Mouse (Mus musculus) heart, embryonic 12.5 days (tissue): ENCODE measurements around the gene Macrod1. TPM values are rescaled to one million over a fixed set of nuclear protein-coding genes. Genes with fewer than 3 reads are reported as not detected.

Source experiments
- ATAC-seq: fragments of 200-750 bp; cut with Nextera tagmentation; 2 replicates; pipeline ENCODE4 v1.8.0; 2017; ENCODE audit warnings: moderate TSS enrichment, moderate library complexity; ENCODE audit not compliant: insufficient number of reproducible peaks, low FRiP score
- H3K27ac ChIP-seq: fragments of 300-500 bp; sonication (generic); 2 replicates; pipeline ENCODE4 v1.5.1; 2016; ENCODE audit warnings: mild to moderate bottlenecking, moderate library complexity; ENCODE audit not compliant: poor library complexity, severe bottlenecking
- H3K27me3 ChIP-seq: fragments of 300-500 bp; sonication (generic); replicated peaks from 2 replicates; pipeline ENCODE4 v1.6.1; 2016; ENCODE audit warnings: mild to moderate bottlenecking, moderate library complexity
- H3K36me3 ChIP-seq: fragments of 300-500 bp; sonication (generic); 2 replicates; pipeline ENCODE4 v1.6.1; 2016; ENCODE audit warnings: mild to moderate bottlenecking, moderate library complexity
- H3K4me1 ChIP-seq: fragments of 300-500 bp; sonication (generic); replicated peaks from 2 replicates; pipeline ENCODE4 v1.6.1; 2016; ENCODE audit warnings: mild to moderate bottlenecking
- H3K4me2 ChIP-seq: fragments of 300-500 bp; sonication (generic); 2 replicates; pipeline ENCODE4 v1.6.1; 2016; ENCODE audit warnings: mild to moderate bottlenecking, moderate library complexity
- H3K4me3 ChIP-seq: fragments of 300-500 bp; sonication (generic); 2 replicates; pipeline ENCODE4 v1.5.1; 2016; ENCODE audit warnings: mild to moderate bottlenecking
- H3K9ac ChIP-seq: fragments of 300-500 bp; sonication (generic); 2 replicates; pipeline ENCODE4 v1.6.1; 2016; ENCODE audit warnings: mild to moderate bottlenecking, moderate library complexity
- H3K9me3 ChIP-seq: fragments of 300-500 bp; sonication (generic); replicated peaks from 2 replicates; pipeline ENCODE4 v1.6.1; 2016; ENCODE audit warnings: mild to moderate bottlenecking, moderate library complexity
- WGBS: fragments of 180-500 bp; shearing (Covaris S2); methylation state at CpG from one replicate; pipeline ENCODE4 v1.1.7; 2016; 5-methylcytosine and 5-hydroxymethylcytosine counted together
- polyA plus RNA-seq: library from polyadenylated mRNA; unstranded; fragments of >200 nt; fragmentation: Nextera tagmentation; extraction: Ambion mirVana; gene quantifications from 2 replicates; pipeline ENCODE4 v1.2.1, GENCODE M21; 2016

The Macrod1 gene
- polyA plus RNA-seq, 1 experiment from 2014 or later = 29.0 TPM

DNA sequence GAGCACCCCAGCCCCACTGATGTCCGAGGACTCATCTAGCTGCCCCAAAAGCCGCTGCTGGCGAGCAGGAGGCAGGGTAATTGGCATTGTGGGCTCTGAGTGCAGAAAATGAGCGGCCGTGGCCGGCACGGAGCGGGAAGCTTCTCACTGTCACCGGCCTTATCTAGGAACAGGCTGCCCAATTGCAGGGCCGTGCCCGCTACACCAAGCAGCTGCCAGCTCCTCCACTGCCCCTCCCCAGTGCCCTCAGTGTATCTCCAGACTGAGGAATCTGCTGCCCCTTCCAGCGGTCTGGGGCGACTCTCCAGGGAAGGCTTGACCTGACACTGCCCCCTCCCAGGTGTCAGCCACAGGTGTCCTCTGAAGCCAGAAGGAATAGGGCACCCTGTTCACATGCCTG, 89.8 kb downstream of the Macrod1 start:
- Histone ChIP-seq H3K4me1 (peaks cover 44% of the 10 kb centered on the region), H3K27ac (no peak overlapping the region), H3K9ac (no peak overlapping the region), H3K36me3 (no peaks in the 10 kb centered on the region), H3K4me3 (no peak overlapping the region), H3K27me3 (peaks cover 69% of the 10 kb centered on the region), H3K4me2 (no peak overlapping the region), H3K9me3 (no peaks in the 10 kb centered on the region)
- no peak for ATAC-seq
- 63% methylated on average over 13 of the region's 13 CpGs for WGBS

DNA sequence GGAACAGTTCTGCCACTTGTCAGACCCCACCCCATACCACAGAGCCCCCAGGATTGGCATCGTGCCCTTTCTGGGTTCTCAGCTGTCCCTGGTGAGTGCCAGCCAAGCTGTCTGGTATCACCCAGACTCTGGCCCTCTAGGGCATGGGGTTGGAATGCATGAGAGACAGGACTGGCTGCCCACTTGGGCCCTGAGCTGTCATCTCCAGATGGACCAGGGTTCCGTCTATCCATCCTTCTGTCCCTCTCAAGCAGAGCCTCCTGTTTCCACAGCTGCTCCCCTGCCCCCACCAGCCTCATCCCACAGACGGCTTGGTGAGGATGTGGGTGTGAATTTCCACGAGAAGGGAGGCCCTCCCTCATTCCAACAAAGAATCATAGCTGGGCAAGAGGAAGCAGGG, 91.5 kb downstream of the Macrod1 start:
- Histone ChIP-seq H3K4me1 (peaks cover 31% of the 10 kb centered on the region), H3K9ac (no peak overlapping the region), H3K36me3 (no peaks in the 10 kb centered on the region), H3K4me3 (no peak overlapping the region), H3K27me3 (peaks cover 74% of the 10 kb centered on the region), H3K27ac (no peak overlapping the region), H3K4me2 (no peak overlapping the region), H3K9me3 (no peaks in the 10 kb centered on the region)
- 46% methylated on average over 4 of the region's 4 CpGs for WGBS
- no peak for ATAC-seq

GRCm38 (mm10) chr19:7148541-7149085, 92.0 kb downstream of the Macrod1 start:
- H3K9ac ChIP-seq = no peak overlapping the region
- no peak for ATAC-seq
- 66% methylated on average over 8 of the region's 8 CpGs for WGBS
- no peaks in the 10 kb centered on the region for H3K36me3 ChIP-seq
- peaks cover 69% of the 10 kb centered on the region for H3K27me3 ChIP-seq
- H3K9me3 ChIP-seq = no peaks in the 10 kb centered on the region
- no peak overlapping the region for H3K4me3 ChIP-seq
- H3K4me1 ChIP-seq = peaks cover 31% of the 10 kb centered on the region
- H3K4me2 ChIP-seq = no peak overlapping the region
- no peak overlapping the region for H3K27ac ChIP-seq

DNA sequence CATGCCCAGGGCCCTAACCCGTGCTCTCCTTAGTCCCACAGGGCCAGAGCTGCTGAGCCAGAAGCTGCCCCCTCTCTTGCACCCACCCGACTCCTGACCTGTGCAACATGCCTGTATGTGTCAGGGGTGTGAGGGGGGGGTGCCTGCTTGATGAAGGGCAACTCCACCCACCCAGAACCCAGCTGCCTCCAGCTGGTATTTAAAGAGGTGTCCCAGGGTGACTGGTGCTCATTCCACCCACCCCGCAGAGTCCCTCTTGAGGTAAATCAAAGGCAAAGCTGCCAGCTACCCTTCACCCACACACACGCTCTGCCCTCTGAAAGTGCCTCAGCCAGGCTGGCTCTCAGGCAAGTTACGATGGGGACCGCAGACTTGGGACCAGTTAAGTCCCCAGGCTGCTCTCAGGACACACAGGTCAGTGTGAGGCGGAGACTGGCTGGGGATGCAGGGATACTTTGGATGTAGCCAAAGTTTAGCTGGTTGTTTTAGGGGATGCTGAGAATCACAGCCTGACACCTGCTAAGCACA, 92.6 kb downstream of the Macrod1 start:
- Histone ChIP-seq H3K9ac (0 out of 2 replicates have a peak overlapping the region, but pooled peaks have one; percentile 12), H3K27ac (no peak overlapping the region), H3K4me3 (no peak overlapping the region), H3K9me3 (no peaks in the 10 kb centered on the region), H3K36me3 (no peaks in the 10 kb centered on the region), H3K27me3 (peaks cover 68% of the 10 kb centered on the region), H3K4me1 (peaks cover 25% of the 10 kb centered on the region), H3K4me2 (no peak overlapping the region)
- WGBS = 71% methylated on average over 7 of the region's 7 CpGs
- ATAC-seq = no peak

- no peaks in the 10 kb centered on the region for H3K9me3 ChIP-seq
- H3K9ac ChIP-seq = peak overlapping the region; percentile 16; the same call in 1 of the 2 replicates
- H3K27ac ChIP-seq = no peak overlapping the region
- peaks cover 47% of the 10 kb centered on the region for H3K27me3 ChIP-seq
- no peak for ATAC-seq
- no peak overlapping the region for H3K4me2 ChIP-seq
- WGBS = 73% methylated on average over 7 of the region's 7 CpGs
- H3K36me3 ChIP-seq = no peaks in the 10 kb centered on the region
- H3K4me1 ChIP-seq = peaks cover 26% of the 10 kb centered on the region
- H3K4me3 ChIP-seq = no peak overlapping the region
Observed at GRCm38 (mm10) chr19:7151300-7151926, 94.8 kb downstream of the Macrod1 start.

GRCm38 (mm10) chr19:7151927-7152653, 95.5 kb downstream of the Macrod1 start:
- H3K9ac ChIP-seq = no peak overlapping the region
- WGBS = 80% methylated on average over 6 of the region's 6 CpGs
- ATAC-seq = no peak
- H3K4me2 ChIP-seq = no peak overlapping the region
- H3K27me3 ChIP-seq = peaks cover 42% of the 10 kb centered on the region
- H3K9me3 ChIP-seq = no peaks in the 10 kb centered on the region
- H3K27ac ChIP-seq = no peak overlapping the region
- no peaks in the 10 kb centered on the region for H3K36me3 ChIP-seq
- no peak overlapping the region for H3K4me3 ChIP-seq
- peaks cover 32% of the 10 kb centered on the region for H3K4me1 ChIP-seq

- Histone ChIP-seq H3K27ac (no peak overlapping the region), H3K36me3 (no peaks in the 10 kb centered on the region), H3K4me2 (no peak overlapping the region), H3K27me3 (peaks cover 43% of the 10 kb centered on the region), H3K4me3 (no peak overlapping the region), H3K9ac (no peak overlapping the region), H3K9me3 (no peaks in the 10 kb centered on the region), H3K4me1 (peaks cover 41% of the 10 kb centered on the region)
- ATAC-seq = no peak
- 35% methylated on average over 7 of the region's 7 CpGs for WGBS
Observed at GRCm38 (mm10) chr19:7153232-7153631, 96.6 kb downstream of the Macrod1 start.

DNA sequence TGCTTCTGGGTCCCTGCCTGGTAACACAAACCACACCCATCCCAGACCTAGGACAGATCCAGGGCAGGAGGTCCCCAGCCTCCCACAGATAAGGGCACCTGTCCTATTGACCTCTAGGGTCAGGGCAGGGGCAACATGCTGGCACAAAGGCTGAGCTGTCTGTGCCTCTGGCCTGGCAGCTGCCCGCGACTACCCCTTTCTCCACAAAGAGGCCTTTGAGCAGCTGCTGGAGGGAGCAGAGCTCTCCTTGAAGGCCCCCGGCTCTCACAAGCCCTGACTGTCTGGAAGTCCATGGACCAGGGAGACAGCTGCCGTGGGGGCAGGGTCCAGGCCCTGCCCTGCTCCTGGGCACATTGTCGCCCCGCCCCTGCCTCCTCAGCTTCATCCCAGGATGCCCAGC, 98.6 kb downstream of the Macrod1 start:
- Histone ChIP-seq H3K4me3 (no peak overlapping the region), H3K27ac (no peak overlapping the region), H3K36me3 (no peaks in the 10 kb centered on the region), H3K9ac (no peak overlapping the region), H3K27me3 (peaks cover 36% of the 10 kb centered on the region), H3K9me3 (no peaks in the 10 kb centered on the region), H3K4me2 (no peak overlapping the region), H3K4me1 (peaks cover 40% of the 10 kb centered on the region)
- WGBS = 67% methylated on average over 6 of the region's 6 CpGs
- no peak for ATAC-seq

GRCm38 (mm10) chr19:7157734-7158133, 101.1 kb downstream of the Macrod1 start:
- peaks cover 41% of the 10 kb centered on the region for H3K4me1 ChIP-seq
- H3K4me2 ChIP-seq = no peak overlapping the region
- H3K27me3 ChIP-seq = peaks cover 48% of the 10 kb centered on the region
- no peaks in the 10 kb centered on the region for H3K36me3 ChIP-seq
- no peak for ATAC-seq
- H3K4me3 ChIP-seq = no peak overlapping the region
- H3K9me3 ChIP-seq = no peaks in the 10 kb centered on the region
- H3K9ac ChIP-seq = 0 out of 2 replicates have a peak overlapping the region, but pooled peaks have one; percentile 9
- 35% methylated on average over 14 of the region's 14 CpGs for WGBS
- H3K27ac ChIP-seq = no peak overlapping the region

- H3K27ac ChIP-seq = no peak overlapping the region
- H3K36me3 ChIP-seq = no peaks in the 10 kb centered on the region
- WGBS = 7% methylated on average over 13 of the region's 14 CpGs
- no peak overlapping the region for H3K4me3 ChIP-seq
- peaks cover 45% of the 10 kb centered on the region for H3K4me1 ChIP-seq
- H3K9ac ChIP-seq = no peak overlapping the region
- H3K9me3 ChIP-seq = no peaks in the 10 kb centered on the region
- H3K27me3 ChIP-seq = peaks cover 70% of the 10 kb centered on the region
- ATAC-seq = peak; percentile 36; the same call in 1 of the 2 replicates
- H3K4me2 ChIP-seq = peak overlapping the region; percentile 49
Observed at GRCm38 (mm10) chr19:7160151-7160906, 103.7 kb downstream of the Macrod1 start.

DNA sequence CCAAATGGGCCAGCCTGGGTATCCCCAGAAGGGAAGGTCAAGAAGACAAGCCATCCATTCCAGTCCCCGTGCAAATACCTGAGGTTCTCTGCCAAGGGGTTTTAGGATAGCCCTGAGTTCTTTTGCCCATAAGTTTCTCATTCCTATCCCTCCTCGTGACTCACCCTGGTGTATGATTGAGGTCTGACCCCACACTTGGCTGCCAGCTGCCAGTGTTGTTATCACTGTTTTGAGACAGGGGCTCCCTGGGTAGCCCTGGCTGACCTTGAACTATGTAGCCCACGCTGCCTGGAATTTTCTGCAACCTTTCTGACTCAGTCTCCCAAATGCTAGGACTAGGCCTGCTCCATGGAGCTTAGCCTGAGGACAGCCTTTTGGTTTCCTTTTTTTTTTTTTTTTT, 104.5 kb downstream of the Macrod1 start:
- Histone ChIP-seq H3K4me1 (peaks cover 53% of the 10 kb centered on the region), H3K4me3 (no peak overlapping the region), H3K36me3 (no peaks in the 10 kb centered on the region), H3K9ac (no peak overlapping the region), H3K4me2 (no peak overlapping the region), H3K27ac (no peak overlapping the region), H3K27me3 (peaks cover 77% of the 10 kb centered on the region), H3K9me3 (no peaks in the 10 kb centered on the region)
- no peak for ATAC-seq
- WGBS = 63% methylated on average over 3 of the region's 3 CpGs
